Mouse (Mus musculus) kidney, postnatal 25 days (tissue): ENCODE data around the gene Zan.

ENCODE experiments used
- DNase-seq, 2 experiments: peaks; one replicate each; pipeline ENCODE4 v3.0.0; 2021; ENCODE audit warnings: mixed read lengths in 2 of 2

Zan gene

GRCm38 (mm10) chr5:137349384-137350204, 127.3 kb downstream of the Zan start, which contains the start of gene Ephb4:
Gene Ephb4 (plus strand): TSS chr5:137350109.
- DNase-seq, result peak; percentile 99

DNA sequence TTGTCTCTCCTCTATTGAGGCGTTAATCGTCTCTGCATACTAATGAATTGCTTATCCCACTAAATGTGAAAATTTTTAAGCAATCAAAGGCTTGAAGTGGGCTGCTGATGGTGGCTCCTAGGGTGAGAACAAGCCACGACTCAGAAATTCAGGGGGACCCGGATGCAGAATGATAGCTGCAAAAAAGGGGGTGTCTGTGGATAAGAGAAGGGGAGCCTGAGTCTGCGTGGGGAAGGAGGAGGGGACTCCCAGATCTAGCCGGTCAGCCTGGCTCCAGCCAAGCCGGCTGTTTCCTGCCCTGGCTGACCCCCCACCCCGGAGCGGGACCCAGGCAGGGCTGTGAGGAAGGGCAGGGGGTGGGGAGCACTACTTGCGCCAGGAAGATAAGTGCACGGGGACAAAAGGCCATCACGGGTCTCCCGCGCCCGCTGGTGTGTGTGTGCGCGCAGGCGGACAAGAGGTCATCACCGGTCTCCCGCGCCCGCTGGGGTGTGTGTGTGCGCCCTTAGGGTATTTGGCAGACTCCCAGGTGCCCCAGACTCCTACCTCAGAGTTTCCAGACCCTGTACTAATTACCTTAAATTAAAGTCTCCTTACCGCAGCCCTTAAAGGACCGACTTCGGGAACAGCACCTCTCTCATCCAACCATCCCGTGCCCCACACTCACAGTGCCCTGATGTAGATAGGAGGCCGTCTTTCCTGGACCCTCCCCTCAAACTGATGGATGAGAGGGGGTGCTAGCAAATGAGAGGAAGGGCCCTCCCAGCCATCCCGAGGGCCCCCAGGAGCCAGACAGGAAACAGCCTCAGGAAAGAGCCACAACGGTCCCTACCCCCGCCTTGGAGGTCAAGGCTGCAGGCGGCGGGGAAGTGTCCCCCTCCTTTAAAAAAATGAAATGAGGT, 128.1 kb downstream of the Zan start:
- peak; percentile 89 to 96 for DNase-seq

- peak; percentile 34 to 78 for DNase-seq
Measured at GRCm38 (mm10) chr5:137347856-137348255, 129.0 kb downstream of the Zan start.

DNA sequence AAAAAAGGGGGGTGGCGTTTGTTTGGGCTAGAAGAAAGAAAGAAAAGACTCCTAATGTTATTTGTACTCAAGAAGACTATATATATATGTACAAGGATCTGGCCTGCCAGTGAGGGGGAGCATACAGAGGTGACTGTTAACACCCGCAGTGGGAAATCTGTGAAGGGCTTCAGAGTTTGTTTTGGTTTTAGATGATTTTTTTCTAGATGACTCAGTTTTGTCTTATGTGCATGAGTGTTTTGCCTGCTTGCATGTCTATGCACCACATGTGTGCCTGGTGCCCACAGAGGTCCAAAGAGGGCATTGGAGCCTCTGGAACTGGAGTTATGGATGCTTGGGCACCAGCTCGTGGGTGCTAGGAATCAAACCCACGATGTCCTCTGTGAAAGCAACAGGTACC, 129.9 kb downstream of the Zan start:
- no peak for DNase-seq

GRCm38 (mm10) chr5:137346388-137346787, 130.5 kb downstream of the Zan start:
- DNase-seq, result no peak

- peak; percentile 77 to 91 for DNase-seq
Measured at GRCm38 (mm10) chr5:137345821-137346220, 131.0 kb downstream of the Zan start.

- DNase-seq, result no peak
Measured at GRCm38 (mm10) chr5:137343869-137344268, 133.0 kb downstream of the Zan start.

DNA sequence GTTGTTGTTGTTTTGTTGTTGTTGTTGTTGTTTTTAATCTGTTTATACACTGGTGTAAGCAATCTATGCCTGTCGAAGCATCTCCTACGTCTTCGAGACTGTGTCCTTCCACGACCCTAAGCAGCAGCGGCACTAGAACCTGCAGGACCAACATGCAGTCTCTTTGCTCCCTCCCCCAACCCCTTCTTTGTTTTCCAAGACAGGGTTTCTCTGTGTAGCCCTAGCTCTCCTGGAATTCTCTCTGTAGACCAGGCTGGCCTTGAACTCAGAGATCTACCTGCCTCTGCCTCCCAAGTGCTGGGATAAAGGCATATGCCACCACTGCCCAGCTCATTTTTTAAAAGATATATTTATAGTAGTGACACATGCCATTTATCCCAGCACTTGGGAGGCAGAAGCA, 133.5 kb downstream of the Zan start:
- DNase-seq, result no peak

- DNase-seq, result no peak
Measured at GRCm38 (mm10) chr5:137342407-137343012, 134.4 kb downstream of the Zan start.

DNA sequence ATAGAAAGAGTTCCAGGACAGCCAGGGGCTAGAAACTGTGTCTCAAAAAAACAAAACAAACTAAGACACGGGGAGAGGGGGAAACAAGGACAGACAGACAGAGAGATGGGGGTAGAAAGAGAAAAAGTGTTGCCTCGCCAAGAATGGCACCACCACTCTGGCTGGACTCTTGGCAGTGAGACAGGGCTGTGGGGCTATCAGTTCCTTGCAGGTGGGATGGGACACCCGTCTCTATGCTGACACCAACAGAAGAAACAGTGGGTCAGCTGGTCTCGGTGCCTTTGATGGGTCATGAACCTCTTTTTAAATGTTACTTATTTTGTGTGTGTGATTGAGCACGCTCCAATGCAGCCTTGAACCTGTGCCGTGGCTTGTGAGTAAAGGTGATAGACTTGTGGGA, 136.6 kb downstream of the Zan start:
- no peak for DNase-seq

DNA sequence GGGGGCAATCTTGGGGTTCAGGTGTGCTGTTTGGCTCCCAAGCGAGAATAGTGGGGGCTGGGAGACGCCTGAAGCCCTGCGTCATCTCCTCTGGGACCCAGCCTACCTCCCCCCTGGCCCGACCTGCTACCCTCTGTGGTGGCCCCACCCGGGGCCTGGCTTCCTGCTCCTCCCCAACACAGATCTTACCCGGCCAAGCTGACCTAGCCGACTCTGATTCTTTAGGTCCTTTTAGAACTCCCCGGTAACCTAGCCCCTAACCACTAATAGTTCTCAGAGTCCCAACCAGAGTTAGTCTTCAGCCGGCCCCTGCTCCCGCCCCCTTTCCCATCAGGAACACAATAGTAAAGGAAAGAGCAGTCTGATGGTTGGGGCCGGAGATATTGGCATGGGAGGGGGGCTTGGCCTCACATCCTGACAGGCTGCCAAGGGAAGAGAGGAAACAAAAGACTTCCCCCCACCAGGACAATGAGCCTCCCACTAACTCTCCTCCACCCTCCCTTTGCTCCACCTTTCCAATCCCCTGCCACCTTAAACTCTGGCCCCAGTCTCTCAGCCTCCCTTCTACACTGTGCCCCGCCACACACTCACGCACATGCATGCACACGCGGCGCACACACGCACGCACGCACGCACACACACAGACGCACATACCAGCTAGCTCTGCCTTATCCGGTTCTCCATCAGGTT, 137.4 kb downstream of the Zan start:
- peak; percentile 71 to 87 for DNase-seq

DNA sequence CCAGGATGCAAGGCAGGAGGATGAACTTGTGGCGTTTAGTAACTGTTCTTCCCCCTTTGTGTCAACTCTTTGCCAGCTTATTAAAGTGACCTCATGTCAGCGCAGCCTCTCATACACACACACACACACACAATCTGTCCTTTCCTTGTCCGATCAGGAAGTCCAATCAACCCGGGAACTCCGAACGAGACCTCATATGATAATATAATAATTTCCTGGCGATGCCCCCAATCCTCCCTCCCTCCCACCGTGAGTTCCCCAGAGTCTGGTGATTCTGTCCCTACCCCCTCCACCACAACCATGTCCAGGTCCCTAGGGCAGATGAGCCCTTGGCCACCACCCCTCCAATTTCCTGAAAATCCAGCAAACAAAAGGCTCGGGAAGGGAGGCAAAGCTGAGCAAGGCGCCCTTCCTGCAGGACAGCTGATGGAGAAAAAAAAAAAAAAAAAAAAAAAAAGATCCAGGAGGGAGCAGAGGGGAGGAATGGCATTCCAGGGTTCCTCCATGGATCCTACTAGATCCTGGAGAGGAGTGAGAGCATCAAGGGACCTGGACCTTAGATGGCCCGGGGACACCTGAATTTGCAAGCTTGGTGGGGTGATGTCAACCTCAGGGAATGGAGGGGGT, 138.1 kb downstream of the Zan start:
- peak; percentile 64 to 86 for DNase-seq

DNA sequence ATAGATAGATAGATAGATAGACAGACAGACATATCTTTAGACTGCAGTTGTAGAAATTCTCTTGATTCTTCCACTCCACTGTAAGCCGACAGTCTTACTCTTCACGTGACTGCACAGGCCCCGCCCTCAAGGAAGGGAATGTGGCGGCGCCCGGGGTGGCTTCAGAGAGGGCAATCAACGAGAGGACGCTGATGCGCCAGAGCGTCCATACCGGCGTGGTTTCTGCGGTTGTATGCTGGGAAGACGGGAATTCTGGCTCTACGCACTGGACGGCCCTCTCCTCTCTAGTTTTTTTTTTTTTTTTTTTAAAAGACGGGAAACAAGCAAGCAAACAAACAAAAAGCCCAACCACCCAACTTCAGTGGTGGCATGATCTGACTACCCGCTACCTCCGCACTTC, 138.6 kb downstream of the Zan start:
- peak; percentile 96 to 97 for DNase-seq

DNA sequence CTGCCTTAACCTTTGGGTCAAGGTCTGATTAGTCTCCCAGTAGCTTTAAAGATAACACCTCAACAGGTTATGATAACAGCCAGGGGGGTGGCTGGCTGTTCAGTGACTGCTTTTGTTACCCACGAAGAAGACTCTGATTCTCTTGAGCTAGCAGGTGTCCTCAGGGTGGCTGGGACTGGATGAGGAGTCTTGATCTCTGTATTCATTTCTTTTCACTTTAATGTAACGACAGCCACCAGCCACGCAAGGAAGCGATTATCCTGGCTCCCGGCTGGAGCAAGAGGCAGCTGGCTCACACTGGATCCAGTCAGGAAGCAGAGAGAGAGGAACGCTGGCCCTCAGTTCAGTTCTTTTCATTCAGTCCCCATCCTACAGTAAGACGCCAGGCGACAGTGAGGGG, 139.7 kb downstream of the Zan start:
- DNase-seq, result peak; percentile 34 to 45

DNA sequence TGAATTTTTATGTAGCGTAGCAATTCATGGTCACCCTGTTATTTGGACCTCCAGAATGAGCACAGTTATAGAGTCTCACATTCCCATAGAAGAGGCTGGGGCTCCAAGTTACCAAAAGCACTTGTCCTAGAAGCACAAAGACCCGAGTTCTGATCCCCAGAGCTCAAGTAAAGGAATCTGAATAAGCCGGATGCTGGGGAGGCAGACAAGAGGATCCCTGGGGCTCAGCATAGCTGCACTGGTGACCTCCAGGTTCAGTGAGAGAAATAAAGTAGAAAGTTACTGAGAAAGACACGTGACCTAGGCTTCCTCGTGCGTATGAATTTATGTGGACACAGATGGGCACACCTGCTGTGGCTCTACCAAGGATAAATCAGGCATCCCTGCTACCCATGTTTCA, 141.8 kb downstream of the Zan start:
- DNase-seq, result peak in 1 of 2 experiments; percentile 20

GRCm38 (mm10) chr5:137334317-137334716, 142.5 kb downstream of the Zan start:
- peak in 1 of 2 experiments; percentile 31 for DNase-seq

- peak; percentile 97 to 99 for DNase-seq
Measured at GRCm38 (mm10) chr5:137333512-137334174, 143.2 kb downstream of the Zan start, which contains the start of gene Slc12a9. Gene Slc12a9 (minus strand): TSS chr5:137333597.

DNA sequence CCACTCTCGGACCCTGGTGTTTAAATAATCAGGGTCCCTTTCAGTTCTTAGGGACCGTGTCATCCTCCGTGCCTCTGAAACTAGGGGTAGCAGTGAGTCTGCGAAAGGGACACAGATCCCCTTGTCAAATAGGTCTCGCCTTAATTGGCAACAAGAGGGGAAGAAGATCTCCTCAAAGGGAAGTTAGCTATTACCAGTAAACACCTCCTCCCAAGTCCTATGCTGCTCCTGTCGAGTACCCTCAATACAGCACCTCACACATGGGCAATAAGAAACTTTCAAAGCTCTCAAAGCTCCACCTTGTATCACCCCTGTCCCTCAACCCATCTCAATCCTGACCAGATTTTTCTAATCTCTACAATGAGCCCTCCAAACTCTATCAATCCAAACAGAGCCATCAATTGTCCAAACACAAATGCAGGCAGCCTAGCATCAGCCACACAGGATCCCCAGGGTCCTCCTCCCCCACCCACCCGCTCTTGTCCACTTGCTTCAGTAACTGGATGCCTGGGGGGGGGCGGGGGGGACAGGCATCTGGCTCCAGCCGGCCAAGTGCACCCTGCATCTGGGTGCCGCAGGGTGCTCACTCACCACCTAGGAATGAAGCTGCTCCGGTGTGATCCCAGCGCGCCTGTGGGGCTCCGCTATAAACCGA, 143.9 kb downstream of the Zan start:
- DNase-seq, result no peak

GRCm38 (mm10) chr5:137330910-137331309, 146.0 kb downstream of the Zan start:
- peak in 1 of 2 experiments; percentile 22 for DNase-seq
